Mouse (Mus musculus) bone marrow, adult 2 months (tissue): Measurements from ENCODE around the gene Zfp263.

Source experiments
- CTCF ChIP-seq: fragments of 200-500 bp; IDR thresholded peaks from 2 replicates; pipeline ENCODE4 v1.5.1; 2011; ENCODE audit warnings: low read length, control low read depth; ENCODE audit not compliant: control insufficient read depth, insufficient read depth
- POLR2A ChIP-seq: fragments of 200-500 bp; IDR thresholded peaks from 2 replicates; pipeline ENCODE4 v1.6.1; 2011; ENCODE audit warnings: low read depth, mild to moderate bottlenecking, control low read depth, low read length, borderline replicate concordance; ENCODE audit not compliant: control insufficient read depth

- TF ChIP-seq CTCF (no peak), POLR2A (no peak)
Observed at GRCm38 (mm10) chr16:3777986-3778385, 34.1 kb downstream of the Zfp263 start.
